Mouse (Mus musculus): Measurements from ENCODE around the gene Gm4450.
"Not testable (repeated sequence)": the region's sequence is repeated elsewhere in the genome, so short reads cannot be mapped to it uniquely, and the experiment has no call there.

Gm4450 gene

GRCm38 (mm10) chr3:98416426-98417250 is 40.3 kb downstream of the Gm4450 start:
- no peak for DNase-seq

DNA sequence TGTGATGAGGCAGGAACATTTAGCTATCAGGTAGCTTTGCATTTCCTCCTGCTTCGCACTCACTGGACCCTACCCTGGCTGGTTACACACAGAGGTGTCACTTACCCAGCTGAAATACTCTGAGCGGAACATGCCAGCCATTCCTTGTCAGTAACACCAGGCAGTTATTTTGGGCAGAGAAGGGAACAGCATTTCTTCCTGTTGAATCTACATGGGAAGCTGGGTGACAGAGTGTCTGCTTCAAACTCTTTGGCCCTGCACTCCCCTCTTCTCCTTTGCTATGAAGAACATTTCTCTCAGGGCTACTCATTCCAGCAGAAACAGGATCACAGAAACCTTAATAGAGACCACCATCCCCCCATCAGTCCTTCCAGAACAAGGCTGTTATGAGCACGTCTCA is 42.6 kb downstream of the Gm4450 start:
- no peak for DNase-seq

DNA sequence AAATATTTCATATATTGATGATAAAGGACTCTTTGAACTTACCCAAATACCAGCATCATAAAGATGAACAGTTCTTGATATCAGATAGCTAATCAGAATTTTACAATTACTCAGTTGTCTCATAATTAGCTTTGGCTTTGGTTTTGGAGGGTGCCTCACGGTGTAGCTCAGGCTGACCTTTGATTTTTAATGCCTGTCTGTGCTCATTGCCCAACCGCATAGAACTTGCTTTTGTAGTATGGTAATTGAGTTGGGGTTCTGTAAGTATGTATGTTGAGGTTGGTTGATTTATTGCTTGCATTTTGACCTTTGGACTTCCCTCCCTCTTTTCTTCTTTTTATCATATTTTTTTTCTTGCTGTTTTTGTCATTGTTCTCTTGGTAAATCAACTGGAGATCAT is 43.2 kb downstream of the Gm4450 start:
- no peak for DNase-seq

DNA sequence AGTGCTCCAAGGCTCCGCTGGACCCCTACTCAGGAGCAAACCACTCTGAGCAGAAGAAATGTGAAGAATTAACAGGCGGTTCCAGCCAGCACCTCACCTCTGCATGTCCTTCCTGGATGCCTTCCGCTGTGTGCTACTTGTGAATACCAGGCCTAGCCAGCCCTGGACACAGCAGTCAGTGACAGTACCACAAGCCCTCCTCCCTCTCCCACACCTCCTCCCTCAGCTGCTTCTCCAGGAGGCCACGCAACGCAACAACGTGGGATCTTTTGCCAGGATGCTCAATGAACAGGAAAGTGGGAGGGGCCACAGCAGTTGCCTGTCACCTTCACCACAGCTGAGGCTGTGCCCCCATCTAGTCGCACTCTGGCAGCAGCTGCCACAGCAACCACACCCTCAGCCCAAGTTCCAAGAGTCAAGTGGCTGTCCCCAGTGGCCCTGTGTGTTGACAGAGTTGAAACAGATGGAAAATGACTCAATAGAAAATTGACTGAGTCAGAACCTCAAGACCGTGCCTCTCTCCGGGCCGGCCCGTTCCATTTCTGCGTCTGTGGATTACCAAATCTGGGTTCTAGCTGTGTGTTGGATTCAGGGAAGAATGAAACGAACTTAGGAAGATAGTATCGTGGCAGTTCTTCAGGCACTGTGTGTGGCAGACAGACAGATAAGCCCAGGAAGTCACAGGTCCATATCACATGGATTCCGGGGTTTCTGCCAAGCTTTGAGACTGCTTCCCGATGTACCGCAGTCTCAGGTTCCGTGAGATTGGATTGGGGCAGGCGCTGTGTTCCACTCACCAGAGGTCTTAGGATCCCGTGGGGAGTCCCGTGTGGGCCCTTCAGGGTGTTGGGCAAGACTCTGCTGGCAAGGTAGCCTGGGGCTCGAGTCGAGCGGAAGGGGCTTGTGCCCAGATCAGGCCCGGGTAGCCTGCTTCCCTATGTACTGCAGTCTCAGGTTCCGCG is 46.0 kb downstream of the Gm4450 start:
- not testable (repeated sequence) for DNase-seq

DNA sequence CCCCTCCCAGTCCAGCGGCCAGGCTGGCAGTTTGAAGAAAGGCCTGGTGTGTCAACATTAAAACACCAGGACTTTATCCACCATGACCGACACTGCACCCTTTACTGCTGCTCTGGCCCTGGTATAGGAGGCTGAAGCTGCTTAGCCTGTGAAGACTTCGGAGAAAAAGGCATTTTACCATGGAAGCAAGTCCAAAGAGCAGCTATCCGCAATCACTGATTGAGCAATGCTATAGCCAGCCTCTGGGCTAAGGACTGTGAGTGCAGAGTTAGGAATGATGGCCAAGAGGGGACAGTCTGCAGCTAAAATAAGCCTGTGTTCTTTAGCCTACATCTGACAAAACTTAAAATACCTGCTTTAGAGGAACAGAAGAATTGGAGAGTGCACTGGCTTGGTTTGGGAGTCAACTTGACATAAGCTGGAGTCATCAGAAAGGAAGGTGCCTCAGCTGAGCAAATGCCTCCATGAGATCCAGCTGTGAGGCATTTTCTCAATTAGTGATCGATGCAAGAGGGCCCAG is 49.6 kb downstream of the Gm4450 start:
- DNase-seq: not testable (repeated sequence)

DNA sequence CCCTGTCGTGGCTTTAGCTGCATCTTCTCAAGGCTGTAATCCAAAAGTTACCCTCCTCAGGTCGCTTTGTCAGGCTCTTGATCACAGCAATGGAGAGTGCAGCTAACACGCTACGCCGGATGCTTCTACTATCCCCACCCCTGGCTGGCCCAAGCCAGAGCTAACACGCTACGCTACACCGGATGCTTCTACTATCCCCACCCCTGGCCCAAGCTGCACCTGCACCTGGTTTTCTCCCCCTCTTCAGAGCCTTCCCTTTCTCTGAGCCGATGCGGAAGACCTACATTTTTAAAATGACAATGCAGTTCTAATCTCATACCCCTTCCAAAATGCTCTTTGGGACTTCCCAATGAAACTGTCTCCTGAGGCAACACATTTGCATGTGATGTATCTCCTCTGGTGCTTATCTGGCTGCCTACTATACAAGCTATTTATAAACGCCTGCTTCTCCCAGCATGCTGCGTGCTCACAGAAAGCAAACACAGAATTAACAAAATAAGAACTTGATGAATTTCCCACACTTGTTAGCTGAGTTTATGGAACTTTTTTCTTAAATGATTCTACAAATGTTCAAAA is 50.3 kb downstream of the Gm4450 start:
- not testable (repeated sequence) for DNase-seq

- DNase-seq: not testable (repeated sequence)
These were observed 51.0 kb downstream of the Gm4450 start for GRCm38 (mm10) chr3:98405877-98406276.

DNA sequence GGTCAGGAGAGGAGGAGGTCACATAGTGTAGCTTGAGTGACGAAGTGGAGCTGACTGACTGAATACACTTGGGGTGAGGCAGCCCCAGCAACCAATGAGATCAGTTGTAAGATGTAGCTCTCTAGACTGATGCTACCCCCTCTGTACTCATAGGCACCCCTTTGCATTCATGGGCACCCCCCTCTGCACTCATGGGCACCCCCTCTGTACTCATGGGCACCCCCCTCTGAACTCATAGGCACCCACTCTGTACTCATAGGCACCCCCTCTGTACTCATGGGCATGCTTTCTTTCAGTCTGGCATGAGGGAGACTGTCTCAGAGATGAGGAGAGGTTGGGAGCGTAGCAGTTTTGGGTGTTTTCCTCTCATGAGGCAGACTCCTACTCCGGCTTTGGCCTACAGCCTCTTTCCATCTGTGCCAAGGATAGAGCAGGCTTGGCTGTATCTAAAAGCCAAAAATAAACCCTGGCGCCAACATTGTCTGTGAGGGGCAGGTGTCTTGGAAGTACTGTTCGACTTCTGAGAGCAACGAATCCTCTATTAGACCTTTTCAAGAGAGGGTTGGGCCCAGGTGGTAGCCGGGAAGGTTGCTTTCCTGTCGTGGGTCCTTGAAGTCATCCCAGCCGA is 52.5 kb downstream of the Gm4450 start:
- DNase-seq: not testable (repeated sequence)
